In the genomic region with DNA sequence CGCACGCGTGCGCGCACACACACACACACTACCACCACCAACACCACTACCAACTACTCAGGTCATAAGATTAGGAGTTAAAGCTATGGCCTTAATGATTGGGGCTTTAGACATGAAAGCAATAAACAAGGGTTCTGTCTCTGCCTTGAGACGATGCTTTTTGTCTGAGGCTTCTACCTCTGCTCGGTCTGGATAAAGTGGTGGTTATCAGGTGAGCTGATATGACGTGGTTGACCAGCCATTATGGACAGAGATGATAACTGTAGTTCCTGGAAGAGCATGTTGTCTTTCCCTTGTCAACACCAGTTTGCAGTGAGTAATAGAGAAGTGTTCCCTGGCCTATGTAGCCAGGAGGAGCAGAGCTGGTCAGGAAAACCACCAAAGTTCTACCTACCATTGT, we compare ENCODE assay signal across 16 mouse cellular contexts. TPM values are rescaled to one million over a fixed set of nuclear protein-coding genes. Genes with fewer than 3 reads are reported as not detected.
DNase-seq lines count a peak whose midpoint lies in the region; ATAC-seq and TF ChIP-seq lines count a peak whose summit lies in the region.
"Had no signal": no experiment of that assay in that cellular context is flagged by ENCODE, and none has a peak within 500 bp of the region (broad histone marks: within the 10 kb centered on the region; RNA-seq: fewer than 3 reads in every experiment).

No protein-coding gene starts in this region.

- 72% methylated on average over 8 of the region's 8 CpGs for WGBS in heart, embryonic 10.5 days
- WGBS in liver, postnatal 0 days (ENCODE audit: insufficient replicate concordance): 77% methylated on average over 8 of the region's 8 CpGs

- H3K9ac ChIP-seq in liver, postnatal 0 days (replicated peaks): no peak overlapping the region

- peak; percentile 88 for DNase-seq in heart, embryonic 10.5 days (ENCODE audit: low spot score)
- DNase-seq in heart, postnatal 14 days: no peak
- DNase-seq in c-Kit-negative CD71-positive TER-119-positive erythroid progenitor cells, embryonic 14.5 days (ENCODE audit: low read depth, low spot score): peak; percentile 53
- no peak for DNase-seq in liver, postnatal 0 days
- DNase-seq in cerebellum, adult 11 months: no peak
- DNase-seq in lung, postnatal 10 days: no peak
- DNase-seq in right cerebral cortex, postnatal 36 days (ENCODE audit: low spot score in 2 of 2): no peak
- DNase-seq: adrenal gland, postnatal 14 days; cerebellum, adult 18-20 months; kidney, postnatal 4 days; layer of hippocampus, postnatal 36 days; left cerebral cortex, postnatal 4 days; thymus, postnatal 36 days had no signal

- H3K27me3 ChIP-seq in heart, embryonic 10.5 days (ENCODE audit: insufficient read depth, poor library complexity, severe bottlenecking): peaks cover 16% of the 10 kb centered on the region; the same call in 1 of the 2 replicates
- no peaks in the 10 kb centered on the region for H3K27me3 ChIP-seq in erythroblast, embryonic 14.5 days (ENCODE audit: control insufficient read depth)
- H3K27me3 ChIP-seq in liver, postnatal 0 days (ENCODE audit: insufficient read depth, low read length): no peaks in the 10 kb centered on the region

- H3K4me3 ChIP-seq in heart, embryonic 10.5 days: no peak overlapping the region
- H3K4me3 ChIP-seq in erythroblast, embryonic 14.5 days (replicated peaks): peak overlapping the region; percentile 4
- H3K4me3 ChIP-seq in liver, postnatal 0 days (ENCODE audit: low read depth, low read length): no peak overlapping the region

- no peaks in the 10 kb centered on the region for H3K9me3 ChIP-seq in heart, embryonic 10.5 days
- H3K9me3 ChIP-seq in erythroblast, embryonic 14.5 days (ENCODE audit: control insufficient read depth, low read length): no peaks in the 10 kb centered on the region
- no peaks in the 10 kb centered on the region for H3K9me3 ChIP-seq in liver, postnatal 0 days (ENCODE audit: low read length)

- no peak for TF ChIP-seq CTCF in liver, postnatal 0 days (IDR thresholded peaks at IDR 0.05; ENCODE audit: low read depth)

- peak; percentile 95 for TF ChIP-seq EP300 in liver, postnatal 0 days (IDR thresholded peaks at IDR 0.05; ENCODE audit: low read depth)

- ATAC-seq in liver, postnatal 0 days: peak; percentile 90
- ATAC-seq: forebrain, embryonic 14.5 days; intestine, embryonic 16.5 days had no signal

- no peaks in the 10 kb centered on the region for H3K4me1 ChIP-seq in heart, embryonic 10.5 days
- H3K4me1 ChIP-seq in erythroblast, embryonic 14.5 days (ENCODE audit: control insufficient read depth): peaks cover 45% of the 10 kb centered on the region
- peaks cover 5% of the 10 kb centered on the region; the same call in 1 of the 2 replicates for H3K4me1 ChIP-seq in liver, postnatal 0 days (ENCODE audit: insufficient read depth)

- peak overlapping the region; percentile 72; the same call in 1 of the 2 replicates for H3K27ac ChIP-seq in heart, embryonic 10.5 days
- 0 out of 2 replicates have a peak overlapping the region, but pooled peaks have one; percentile 12 for H3K27ac ChIP-seq in liver, postnatal 0 days (ENCODE audit: low read depth)

- peak overlapping the region; percentile 27 for H3K4me2 ChIP-seq in liver, postnatal 0 days (ENCODE audit: low read depth, low read length)

- H3K36me3 ChIP-seq in heart, embryonic 10.5 days: peaks cover 5% of the 10 kb centered on the region; the same call in 1 of the 2 replicates
- peaks cover 74% of the 10 kb centered on the region for H3K36me3 ChIP-seq in erythroblast, embryonic 14.5 days (ENCODE audit: control insufficient read depth)
- H3K36me3 ChIP-seq in liver, postnatal 0 days (replicated peaks; ENCODE audit: insufficient read depth, low read length): peaks cover 6% of the 10 kb centered on the region; the same call in 1 of the 2 replicates

- intact Hi-C loops in heart, postnatal 14 days (cut with DNase I): no loop called here

RNA-seq across cellular contexts. Expression of a gene that starts 57.7 kb away (rescaled TPM):
- polyA plus RNA-seq in heart, embryonic 10.5 days (2016; fragmentation: Nextera tagmentation; extraction: Ambion mirVana): 11.0 and 12.4 TPM in 2 replicates
- total RNA-seq in heart, postnatal 14 days (2021): 10 to 100 TPM; 10.1 to 11.5 TPM
- polyA plus RNA-seq in erythroblast, embryonic 14.5 days (2012): 0.13 and 0.15 TPM in 2 replicates
- 4.7 and 5.9 TPM in 2 replicates for polyA plus RNA-seq in liver, postnatal 0 days (2015; fragmentation: Nextera tagmentation; extraction: Ambion mirVana)

Comparison
In these comparisons a context has a peak if more than half of its experiments do, and no peak if none do; other contexts are left out.
1. DNase-seq: peak in heart, embryonic 10.5 days (single experiment) and c-Kit-negative CD71-positive TER-119-positive erythroid progenitor cells, embryonic 14.5 days (single experiment); none in heart, postnatal 14 days (0 of 2), liver, postnatal 0 days (single experiment), cerebellum, adult 11 months (single experiment), lung, postnatal 10 days (single experiment) and right cerebral cortex, postnatal 36 days (0 of 2).